Mouse (Mus musculus) hindbrain, embryonic 13.5 days (tissue): ENCODE measurements at regions not wholly inside any gene's neighbourhood (a gene's known extent, or its start where the extent isn't known, plus 50 kb on each side); places are given as distances from the start of the nearest gene placed in this dataset.
A peak's percentile ranks its signal among the peaks of the same experiment; 100 is the strongest.

Experiments used
- ATAC-seq: fragments of 200-750 bp; cut with Nextera tagmentation; 2 replicates; pipeline ENCODE4 v1.8.0; 2017; ENCODE audit warnings: moderate TSS enrichment; ENCODE audit not compliant: low FRiP score
- H3K27ac ChIP-seq: fragments of 300-500 bp; sonication (generic); 2 replicates; pipeline ENCODE4 v1.5.1; 2015; ENCODE audit warnings: inconsistent platforms, mild to moderate bottlenecking, moderate library complexity
- H3K27me3 ChIP-seq: fragments of 300-500 bp; sonication (generic); 2 replicates; pipeline ENCODE4 v1.6.1; 2015; ENCODE audit warnings: mild to moderate bottlenecking, inconsistent platforms
- H3K36me3 ChIP-seq: fragments of 300-500 bp; sonication (generic); 2 replicates; pipeline ENCODE4 v1.6.1; 2015; ENCODE audit warnings: mild to moderate bottlenecking, inconsistent platforms
- H3K4me1 ChIP-seq: fragments of 300-500 bp; sonication (generic); replicated peaks from 2 replicates; pipeline ENCODE4 v1.6.1; 2015; ENCODE audit warnings: inconsistent platforms
- H3K4me2 ChIP-seq: fragments of 300-500 bp; sonication (generic); 2 replicates; pipeline ENCODE4 v1.6.1; 2015; ENCODE audit warnings: inconsistent platforms, mild to moderate bottlenecking, moderate library complexity
- H3K4me3 ChIP-seq: fragments of 300-500 bp; sonication (generic); 2 replicates; pipeline ENCODE4 v1.5.1; 2015; ENCODE audit warnings: mild to moderate bottlenecking, inconsistent platforms
- H3K9ac ChIP-seq: fragments of 300-500 bp; sonication (generic); 2 replicates; pipeline ENCODE4 v1.6.1; 2015; ENCODE audit warnings: mild to moderate bottlenecking, inconsistent platforms
- H3K9me3 ChIP-seq: fragments of 300-500 bp; sonication (generic); 2 replicates; pipeline ENCODE4 v1.6.1; 2016; ENCODE audit warnings: inconsistent platforms
- WGBS: fragments of 180-500 bp; shearing (Covaris S2); methylation state at CpG from one replicate; pipeline ENCODE4 v1.1.7; 2015; 5-methylcytosine and 5-hydroxymethylcytosine counted together

DNA sequence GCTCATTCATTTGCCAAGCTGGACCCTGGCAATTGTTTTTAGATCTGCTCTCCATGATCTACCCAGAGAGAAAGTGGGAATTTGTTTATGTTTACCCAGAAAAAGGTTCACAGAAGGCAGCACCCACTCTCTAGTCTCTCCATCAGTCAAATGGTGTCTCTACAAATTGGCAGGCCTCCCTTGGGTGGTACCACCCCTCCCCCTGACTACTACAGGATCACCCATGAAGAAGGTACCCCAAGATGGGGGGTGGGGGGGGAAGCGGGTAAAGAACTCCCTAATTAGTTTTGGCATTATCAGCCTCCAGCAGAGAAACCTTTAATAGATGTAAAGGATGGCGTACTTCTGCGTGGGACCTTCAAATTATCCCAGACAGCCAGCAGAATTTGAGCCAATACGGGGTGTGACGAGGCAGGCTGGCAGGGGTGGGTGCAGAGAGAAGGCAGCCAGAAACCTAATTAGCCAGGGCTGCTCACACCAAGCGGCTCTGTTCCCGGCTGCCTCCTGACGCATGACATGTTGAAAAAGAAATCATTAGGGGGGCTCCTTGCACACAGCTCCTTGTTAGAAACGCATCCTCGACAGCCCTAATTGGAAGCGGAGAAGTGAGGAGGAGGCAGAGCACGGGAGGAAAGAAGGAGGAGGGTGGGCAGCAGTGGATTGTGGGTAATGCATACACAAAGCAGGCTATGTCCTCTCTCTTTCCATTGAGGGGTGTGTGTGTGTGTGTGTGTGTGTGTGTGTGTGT lies 220.7 kb downstream of the Suds3 start:
- Histone ChIP-seq H3K4me1 (peaks cover 17% of the 10 kb centered on the region), H3K4me2 (peak overlapping the region; percentile 33), H3K4me3 (no peak overlapping the region), H3K27me3 (0 out of 2 replicates have a peak, but pooled peaks cover 3% of the 10 kb centered on the region), H3K9me3 (no peaks in the 10 kb centered on the region), H3K27ac (peak overlapping the region; percentile 75), H3K36me3 (no peaks in the 10 kb centered on the region), H3K9ac (no peak overlapping the region)
- ATAC-seq = peak; percentile 91
- 31% methylated on average over 12 of the region's 12 CpGs for WGBS

DNA sequence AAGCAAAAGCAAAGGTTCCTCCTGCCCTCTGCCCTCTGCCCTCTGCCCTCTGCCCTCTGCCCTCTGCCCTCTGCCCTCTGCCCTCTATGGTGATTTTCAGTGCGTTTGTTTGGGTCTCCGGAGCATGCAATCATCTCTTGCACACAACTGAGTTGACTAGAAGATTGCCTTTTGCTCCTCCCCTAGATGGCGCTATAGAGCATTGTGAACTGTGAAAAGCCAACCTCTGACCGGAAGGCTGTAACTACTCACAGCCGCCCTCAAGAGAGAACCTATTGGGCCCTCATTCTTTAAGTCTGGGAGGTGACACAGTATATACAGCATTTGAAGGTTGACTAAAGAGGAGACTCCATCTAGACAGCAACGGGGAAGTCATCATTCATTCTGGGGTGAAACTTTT lies 221.3 kb downstream of the Suds3 start:
- no peaks in the 10 kb centered on the region for H3K36me3 ChIP-seq
- H3K27ac ChIP-seq = peak overlapping the region; percentile 75
- 80% methylated on average over 6 of the region's 6 CpGs for WGBS
- H3K27me3 ChIP-seq = 0 out of 2 replicates have a peak, but pooled peaks cover 3% of the 10 kb centered on the region
- H3K4me1 ChIP-seq = peaks cover 17% of the 10 kb centered on the region
- no peaks in the 10 kb centered on the region for H3K9me3 ChIP-seq
- no peak overlapping the region for H3K4me2 ChIP-seq
- no peak overlapping the region for H3K9ac ChIP-seq
- no peak overlapping the region for H3K4me3 ChIP-seq
- no peak for ATAC-seq

DNA sequence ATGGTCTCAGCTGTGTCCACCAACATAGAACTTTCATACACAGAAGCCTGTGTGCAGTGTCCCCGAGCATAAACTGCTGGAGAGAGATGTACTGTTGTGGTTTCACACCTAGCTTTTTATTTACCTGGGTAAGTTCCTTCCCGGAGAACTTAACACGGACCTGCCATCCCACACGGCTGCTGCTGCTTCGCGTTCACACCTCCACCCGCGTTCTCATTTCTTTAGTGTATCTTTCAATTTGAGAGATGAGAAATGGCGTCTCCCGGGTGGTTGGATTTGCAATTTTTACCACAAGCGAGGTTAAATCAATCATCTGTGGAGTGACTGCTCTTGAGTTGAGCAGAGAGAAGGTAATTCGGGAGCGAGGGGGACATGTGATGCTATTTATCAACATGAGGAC lies 223.0 kb downstream of the Suds3 start:
- 65% methylated on average over 13 of the region's 13 CpGs for WGBS
- ATAC-seq = no peak
- no peak overlapping the region for H3K4me3 ChIP-seq
- no peak overlapping the region for H3K4me2 ChIP-seq
- H3K4me1 ChIP-seq = peaks cover 17% of the 10 kb centered on the region
- no peak overlapping the region for H3K9ac ChIP-seq
- H3K36me3 ChIP-seq = no peaks in the 10 kb centered on the region
- no peak overlapping the region; the same call in 1 of the 2 replicates for H3K27ac ChIP-seq
- no peaks in the 10 kb centered on the region for H3K9me3 ChIP-seq
- 0 out of 2 replicates have a peak, but pooled peaks cover 3% of the 10 kb centered on the region for H3K27me3 ChIP-seq

DNA sequence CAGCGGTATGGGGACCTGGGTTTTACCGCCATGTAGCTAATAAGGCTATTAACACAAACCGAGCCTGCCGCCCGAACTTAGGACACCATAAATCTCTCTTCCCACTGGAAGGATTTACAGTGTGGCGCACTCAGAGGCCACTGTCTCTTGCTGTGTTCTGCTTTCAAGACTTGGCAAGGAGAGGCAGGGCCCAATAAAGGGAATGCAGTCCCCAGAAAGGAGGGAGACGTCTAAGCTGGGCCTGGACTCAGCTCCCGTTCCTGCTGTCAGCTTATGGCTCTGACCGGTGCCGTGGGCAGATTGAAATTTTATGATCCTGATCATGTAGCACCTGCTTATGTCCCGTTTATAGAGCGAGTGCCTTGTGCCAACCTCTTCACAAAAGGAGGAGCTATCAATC lies 226.7 kb downstream of the Suds3 start:
- Histone ChIP-seq H3K4me3 (no peak overlapping the region), H3K27ac (0 out of 2 replicates have a peak overlapping the region, but pooled peaks have one; percentile 30), H3K4me1 (peaks cover 26% of the 10 kb centered on the region), H3K9ac (no peak overlapping the region), H3K4me2 (no peak overlapping the region), H3K9me3 (no peaks in the 10 kb centered on the region), H3K27me3 (0 out of 2 replicates have a peak, but pooled peaks cover 3% of the 10 kb centered on the region), H3K36me3 (no peaks in the 10 kb centered on the region)
- 77% methylated on average over 12 of the region's 12 CpGs for WGBS
- ATAC-seq = no peak

DNA sequence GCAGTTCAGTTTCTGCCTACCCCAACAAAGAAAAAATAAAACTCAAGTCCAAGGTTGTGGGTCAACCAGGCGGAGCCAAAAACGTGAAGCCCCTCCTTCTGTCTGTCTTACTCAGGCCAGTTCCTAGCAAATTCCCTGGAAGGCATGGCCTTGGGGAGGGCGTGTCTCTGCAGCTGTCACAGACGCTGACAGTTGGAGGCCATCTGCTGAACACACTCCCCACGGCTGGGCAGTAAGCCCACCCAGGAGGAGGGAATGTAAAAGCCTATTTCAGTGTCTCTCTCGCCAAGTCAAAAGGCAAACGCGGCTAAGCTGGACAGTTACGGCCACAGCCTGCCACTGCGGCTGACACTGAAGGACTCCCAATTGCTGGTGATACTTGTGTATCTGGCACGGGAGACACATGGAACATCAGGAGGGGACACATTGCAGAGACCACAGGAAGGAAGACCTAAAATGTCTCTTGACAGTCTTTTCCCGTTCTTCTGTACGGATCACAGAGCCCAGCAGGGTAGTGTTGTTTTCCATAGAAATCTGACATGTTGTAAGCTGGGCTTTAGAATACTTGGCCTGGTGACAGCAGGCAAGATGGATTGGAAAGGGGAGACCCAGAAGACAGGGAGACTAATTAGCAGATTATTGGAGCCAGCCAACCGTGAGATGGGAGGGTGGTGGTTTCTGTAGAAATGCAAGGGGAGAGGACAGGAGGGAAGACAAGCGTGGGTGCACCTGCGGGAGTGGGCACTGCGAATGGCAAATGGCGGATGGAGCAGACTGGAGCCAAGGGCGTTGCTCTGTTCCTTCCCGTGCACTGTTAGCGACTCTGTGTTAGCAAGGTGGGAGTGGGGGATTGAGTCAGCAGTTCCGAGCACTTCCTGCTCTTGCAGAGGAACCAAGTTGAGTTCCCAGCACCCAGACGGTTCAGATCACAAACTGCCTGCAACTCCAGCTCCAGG lies 229.5 kb downstream of the Suds3 start:
- Histone ChIP-seq H3K9ac (no peak overlapping the region), H3K9me3 (no peaks in the 10 kb centered on the region), H3K4me1 (peaks cover 15% of the 10 kb centered on the region), H3K27me3 (no peaks in the 10 kb centered on the region), H3K4me3 (no peak overlapping the region), H3K4me2 (0 out of 2 replicates have a peak overlapping the region, but pooled peaks have one; percentile 1), H3K36me3 (no peaks in the 10 kb centered on the region), H3K27ac (peak overlapping the region; percentile 77)
- 34% methylated on average over 23 of the region's 23 CpGs for WGBS
- peak; percentile 78 for ATAC-seq

DNA sequence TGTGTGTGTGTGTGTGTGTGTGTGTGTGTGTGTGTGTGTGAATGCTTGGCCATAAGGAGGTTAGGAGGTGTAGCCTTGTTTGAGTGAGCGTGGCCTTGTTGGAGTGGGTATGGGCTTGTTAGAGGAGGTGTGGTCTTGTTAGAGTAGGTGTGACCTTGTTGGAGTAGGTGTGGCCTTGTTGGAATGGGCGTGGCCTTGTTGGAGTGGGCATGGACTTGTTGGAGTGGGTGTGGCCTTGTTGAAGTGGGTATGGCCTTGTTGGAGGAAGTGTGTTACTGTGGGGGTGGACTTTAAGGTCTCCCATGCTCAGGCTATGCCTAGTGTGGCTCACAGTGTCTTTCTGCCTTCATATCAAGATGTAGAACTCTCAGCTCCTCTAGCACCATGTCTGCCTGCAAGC lies 236.2 kb downstream of the Suds3 start:
- no peak overlapping the region for H3K27ac ChIP-seq
- no peak overlapping the region for H3K4me2 ChIP-seq
- H3K9me3 ChIP-seq = no peaks in the 10 kb centered on the region
- H3K36me3 ChIP-seq = no peaks in the 10 kb centered on the region
- H3K9ac ChIP-seq = no peak overlapping the region
- no peak overlapping the region for H3K4me3 ChIP-seq
- WGBS = 94% methylated on average over 2 of the region's 2 CpGs
- ATAC-seq = no peak
- H3K4me1 ChIP-seq = no peaks in the 10 kb centered on the region
- no peaks in the 10 kb centered on the region for H3K27me3 ChIP-seq

DNA sequence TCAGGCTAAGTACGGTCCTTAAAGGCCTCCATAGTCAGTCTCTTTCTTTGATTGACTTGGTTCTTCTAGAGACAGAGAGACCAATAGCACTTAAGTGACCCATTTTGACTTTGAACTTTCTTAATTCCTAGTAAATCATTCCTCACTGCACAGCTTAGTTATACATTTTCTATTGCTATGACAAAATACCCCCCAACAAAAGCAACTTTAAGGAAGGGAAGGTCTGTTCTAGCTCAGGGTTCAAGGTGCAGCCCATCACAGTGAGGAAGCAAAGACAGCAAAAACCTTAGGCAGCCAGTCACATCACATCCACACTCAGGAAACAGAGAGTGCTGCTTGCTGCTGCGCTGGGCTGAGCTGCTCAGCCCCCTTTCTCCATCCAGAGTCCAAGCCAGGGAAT lies 241.0 kb downstream of the Suds3 start:
- Histone ChIP-seq H3K4me3 (no peak overlapping the region), H3K36me3 (no peaks in the 10 kb centered on the region), H3K27ac (no peak overlapping the region), H3K4me2 (no peak overlapping the region), H3K27me3 (no peaks in the 10 kb centered on the region), H3K4me1 (no peaks in the 10 kb centered on the region), H3K9me3 (no peaks in the 10 kb centered on the region), H3K9ac (no peak overlapping the region)
- WGBS = 78% methylated on average over 2 of the region's 2 CpGs
- no peak for ATAC-seq

DNA sequence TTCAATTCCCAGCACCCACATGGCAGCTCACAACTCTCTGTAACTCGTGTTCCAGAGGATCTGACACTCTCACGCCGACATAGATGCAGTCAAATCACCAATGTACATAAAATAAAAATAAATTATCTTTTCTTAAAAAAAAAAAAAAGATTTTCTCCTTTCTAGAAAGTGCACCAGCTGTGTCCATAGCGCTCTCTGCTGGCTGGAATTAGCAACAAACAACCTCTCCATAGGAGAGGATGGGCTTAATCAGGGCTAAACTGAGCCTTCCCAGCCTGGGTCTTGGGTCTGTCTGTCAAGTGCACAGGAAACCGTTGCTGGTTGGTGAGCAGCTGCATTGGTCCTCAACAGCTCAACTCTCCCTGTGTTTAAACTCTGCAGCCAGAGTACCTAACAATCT lies 247.8 kb downstream of the Suds3 start:
- Histone ChIP-seq H3K4me1 (no peaks in the 10 kb centered on the region), H3K27me3 (no peaks in the 10 kb centered on the region), H3K36me3 (no peaks in the 10 kb centered on the region), H3K9ac (no peak overlapping the region), H3K4me2 (no peak overlapping the region), H3K27ac (no peak overlapping the region), H3K9me3 (no peaks in the 10 kb centered on the region; the same call in 1 of the 2 replicates), H3K4me3 (no peak overlapping the region)
- 86% methylated on average over 5 of the region's 5 CpGs for WGBS
- no peak for ATAC-seq

DNA sequence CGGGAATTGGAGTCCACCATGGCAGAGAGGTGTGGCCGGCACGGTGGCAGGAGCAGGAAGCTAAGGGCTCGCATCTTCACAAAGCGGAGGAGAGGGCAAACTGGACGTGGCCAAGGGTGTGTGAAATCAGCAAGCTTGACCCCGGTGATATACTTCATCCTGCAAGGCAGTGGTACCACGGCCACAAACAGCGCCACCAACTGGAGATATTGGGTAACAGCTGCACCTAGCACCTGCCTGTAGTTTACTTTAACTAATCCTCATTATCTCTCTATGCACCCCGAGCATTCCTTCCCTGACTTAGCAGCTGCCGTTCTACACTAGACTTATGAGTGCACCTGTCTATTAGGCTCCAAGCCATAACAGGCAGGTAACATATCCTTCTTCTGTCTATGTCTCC lies 251.6 kb downstream of the Suds3 start:
- Histone ChIP-seq H3K4me1 (no peaks in the 10 kb centered on the region), H3K9me3 (no peaks in the 10 kb centered on the region; the same call in 1 of the 2 replicates), H3K4me2 (no peak overlapping the region), H3K27me3 (no peaks in the 10 kb centered on the region), H3K4me3 (no peak overlapping the region), H3K9ac (no peak overlapping the region), H3K27ac (no peak overlapping the region), H3K36me3 (no peaks in the 10 kb centered on the region)
- no peak for ATAC-seq
- 90% methylated on average over 11 of the region's 11 CpGs for WGBS

DNA sequence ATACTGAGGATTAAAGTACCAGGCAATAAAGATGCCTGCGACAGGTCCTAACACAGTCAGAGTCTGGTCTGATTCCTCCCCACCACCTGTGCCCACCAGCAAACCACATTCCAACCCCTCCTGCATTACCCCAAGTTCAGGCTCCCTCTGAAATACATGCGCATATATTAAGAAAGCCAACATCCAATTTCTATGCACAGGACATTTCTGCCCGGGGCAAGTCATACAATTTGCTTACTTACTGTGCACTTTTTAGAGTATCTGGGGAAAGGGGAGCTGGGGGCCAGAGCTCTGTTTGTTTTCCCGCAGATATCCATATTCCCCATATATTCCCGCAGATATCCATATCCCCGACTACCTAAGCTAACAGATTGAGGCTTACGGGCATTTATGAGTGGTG lies 261.1 kb upstream of the Srrm4 start:
- no peak overlapping the region for H3K4me2 ChIP-seq
- no peaks in the 10 kb centered on the region for H3K27me3 ChIP-seq
- H3K4me3 ChIP-seq = no peak overlapping the region
- ATAC-seq = no peak
- no peak overlapping the region for H3K9ac ChIP-seq
- peaks cover 10% of the 10 kb centered on the region for H3K4me1 ChIP-seq
- no peak overlapping the region for H3K27ac ChIP-seq
- H3K9me3 ChIP-seq = no peaks in the 10 kb centered on the region; the same call in 1 of the 2 replicates
- no peaks in the 10 kb centered on the region for H3K36me3 ChIP-seq
- 68% methylated on average over 7 of the region's 7 CpGs for WGBS

DNA sequence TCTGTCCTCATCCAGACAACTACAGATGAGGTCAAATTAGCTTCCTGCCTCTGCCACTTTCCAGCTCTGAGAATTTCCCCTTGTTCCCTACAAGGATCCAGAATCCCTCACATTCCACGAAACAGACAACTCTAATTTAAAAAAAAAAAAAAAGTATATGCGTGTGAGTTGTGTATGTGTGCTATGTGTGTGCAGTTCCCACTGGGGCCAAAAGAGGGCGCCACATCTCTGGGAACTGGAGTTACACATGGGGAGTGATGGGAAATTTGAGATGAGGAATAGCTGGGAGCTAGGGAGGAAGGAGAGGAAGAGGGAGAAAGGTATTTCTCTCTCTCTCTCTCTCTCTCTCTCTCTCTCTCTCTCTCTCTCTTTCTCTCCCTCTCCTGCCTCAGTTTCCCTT lies 240.3 kb upstream of the Srrm4 start:
- H3K4me1 ChIP-seq = peaks cover 6% of the 10 kb centered on the region; the same call in 1 of the 2 replicates
- no peaks in the 10 kb centered on the region for H3K27me3 ChIP-seq
- ATAC-seq = no peak
- no peak overlapping the region for H3K27ac ChIP-seq
- no peaks in the 10 kb centered on the region for H3K9me3 ChIP-seq
- H3K4me3 ChIP-seq = no peak overlapping the region
- H3K4me2 ChIP-seq = no peak overlapping the region
- 81% methylated on average over 3 of the region's 3 CpGs for WGBS
- no peak overlapping the region for H3K9ac ChIP-seq
- no peaks in the 10 kb centered on the region for H3K36me3 ChIP-seq

DNA sequence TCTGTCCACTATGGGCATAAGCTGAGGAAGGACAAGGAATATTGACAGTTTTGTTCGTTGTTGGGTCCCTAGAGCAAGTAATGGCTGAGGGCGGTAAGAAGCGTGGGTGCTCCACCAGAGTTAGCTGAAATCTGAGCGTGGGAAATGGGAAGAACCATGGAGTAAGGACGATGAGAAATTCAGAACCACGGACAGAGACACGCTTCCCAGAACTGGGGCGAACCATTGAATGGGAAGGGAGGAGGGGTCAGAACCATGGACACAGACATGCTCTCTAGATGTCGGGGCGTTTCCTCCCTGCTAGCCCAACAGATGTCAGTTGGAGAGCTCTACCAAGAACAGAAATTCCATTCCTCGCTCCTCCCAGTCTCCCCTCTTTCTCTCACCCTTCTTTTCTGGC lies 238.2 kb upstream of the Srrm4 start:
- Histone ChIP-seq H3K9ac (no peak overlapping the region), H3K9me3 (0 out of 2 replicates have a peak, but pooled peaks cover 1% of the 10 kb centered on the region), H3K27me3 (no peaks in the 10 kb centered on the region), H3K36me3 (no peaks in the 10 kb centered on the region), H3K27ac (no peak overlapping the region), H3K4me3 (no peak overlapping the region), H3K4me2 (no peak overlapping the region), H3K4me1 (peaks cover 6% of the 10 kb centered on the region; the same call in 1 of the 2 replicates)
- no peak for ATAC-seq
- WGBS = 20% methylated on average over 9 of the region's 11 CpGs
